Mouse (Mus musculus) MEL (cell line): ENCODE measurements at regions not wholly inside any gene's neighbourhood (a gene's known extent, or its start where the extent isn't known, plus 50 kb on each side); places are given as distances from the start of the nearest gene placed in this dataset.

Experiments used
- CTCF ChIP-seq, 3 experiments: IDR thresholded peaks in 2 of 3; conservative IDR thresholded peaks in 1 of 3; 2 replicates each; pipeline ENCODE4 v1.5.1; 2011 to 2012; ENCODE audit warnings: low read length in 3 of 3, low read depth in 2 of 3, mild to moderate bottlenecking in 2 of 3, improper control_type of control experiment in 1 of 3, inconsistent platforms in 1 of 3, mixed read lengths in 1 of 3, moderate library complexity in 1 of 3; ENCODE audit not compliant: control insufficient read depth in 1 of 3, insufficient read depth in 1 of 3, poor library complexity in 1 of 3, severe bottlenecking in 1 of 3
- EP300 ChIP-seq, 2 experiments: IDR thresholded peaks; 2 replicates each; pipeline ENCODE4 v1.6.1; 2011; ENCODE audit warnings: improper control_type of control experiment in 2 of 2, low read length in 2 of 2, low read depth in 1 of 2, mild to moderate bottlenecking in 1 of 2
- MAX ChIP-seq: IDR thresholded peaks from 2 replicates; pipeline ENCODE4 v1.6.1; 2011; ENCODE audit warnings: low read length, improper control_type of control experiment
- MXI1 ChIP-seq: IDR thresholded peaks from 2 replicates; pipeline ENCODE4 v1.6.1; 2011; ENCODE audit warnings: mild to moderate bottlenecking, low read depth, low read length, improper control_type of control experiment
- POLR2A ChIP-seq, 2 experiments: IDR thresholded peaks; 2 replicates each; pipeline ENCODE4 v1.6.1; 2011 to 2012; ENCODE audit warnings: low read length in 2 of 2, mild to moderate bottlenecking in 2 of 2, control low read depth in 1 of 2, improper control_type of control experiment in 1 of 2, low read depth in 1 of 2, moderate library complexity in 1 of 2; ENCODE audit not compliant: control insufficient read depth in 1 of 2, insufficient read depth in 1 of 2, poor library complexity in 1 of 2
- RAD21 ChIP-seq: IDR thresholded peaks from 2 replicates; pipeline ENCODE4 v1.6.1; 2011; ENCODE audit warnings: mild to moderate bottlenecking, low read depth, low read length, improper control_type of control experiment
- UBTF ChIP-seq: IDR thresholded peaks from 2 replicates; pipeline ENCODE4 v1.6.1; 2012; ENCODE audit warnings: low read depth, mild to moderate bottlenecking, inconsistent platforms, low read length, improper control_type of control experiment, moderate library complexity, borderline replicate concordance; ENCODE audit not compliant: insufficient read depth
- USF2 ChIP-seq, 2 experiments: IDR thresholded peaks; 2 replicates each; pipeline ENCODE4 v1.6.1; 2011 to 2012; ENCODE audit warnings: improper control_type of control experiment in 2 of 2, low read length in 2 of 2, borderline replicate concordance in 1 of 2, inconsistent platforms in 1 of 2, low read depth in 1 of 2, mild to moderate bottlenecking in 1 of 2; ENCODE audit not compliant: insufficient read depth in 1 of 2
- ZC3H11A ChIP-seq: IDR thresholded peaks from 2 replicates; pipeline ENCODE4 v1.6.1; 2012; ENCODE audit warnings: low read depth, mild to moderate bottlenecking, inconsistent platforms, low read length, improper control_type of control experiment
- ZKSCAN1 ChIP-seq: IDR thresholded peaks from 2 replicates; pipeline ENCODE4 v1.6.1; 2012; ENCODE audit warnings: low read depth, mild to moderate bottlenecking, inconsistent platforms, low read length, improper control_type of control experiment, moderate library complexity

DNA sequence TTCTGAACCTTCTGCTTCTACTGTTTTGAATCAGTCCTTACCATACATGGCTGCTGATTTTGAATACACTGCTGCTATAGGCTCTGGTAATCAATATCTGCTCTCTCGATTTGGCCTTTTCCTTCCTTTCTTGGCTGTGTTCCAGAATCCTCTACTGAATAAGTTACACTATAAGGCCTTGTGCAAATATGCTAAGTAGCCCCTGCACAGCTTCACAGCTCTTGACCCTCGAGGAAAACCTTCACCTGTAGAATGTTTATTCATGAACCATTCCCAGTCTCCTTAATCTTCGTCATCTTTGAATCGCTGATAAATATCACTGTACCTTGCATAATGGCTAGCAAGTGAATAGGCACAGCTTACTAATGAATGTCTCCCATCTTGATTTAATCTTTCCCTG lies 293.9 kb upstream of the Negr1 start:
- TF ChIP-seq MAX: no peak
- no peak for TF ChIP-seq MXI1
- TF ChIP-seq RAD21: no peak
- no peak for TF ChIP-seq ZKSCAN1
- no peak for TF ChIP-seq ZC3H11A
- TF ChIP-seq CTCF (IDR thresholded peaks at IDR 0.05 in 2 of 3, conservative IDR thresholded peaks at IDR 0.05 in 1 of 3; ENCODE audit: control insufficient read depth in 1 of 3, insufficient read depth in 1 of 3, low read depth in 2 of 3, low read length in 3 of 3, poor library complexity in 1 of 3, severe bottlenecking in 1 of 3): no peak
- no peak for TF ChIP-seq POLR2A (IDR thresholded peaks at IDR 0.05; ENCODE audit: control insufficient read depth in 1 of 2, insufficient read depth in 1 of 2, low read depth in 1 of 2, low read length in 2 of 2, poor library complexity in 1 of 2)
- TF ChIP-seq UBTF: no peak
- no peak for TF ChIP-seq EP300 (IDR thresholded peaks at IDR 0.05; ENCODE audit: low read depth in 1 of 2, low read length in 2 of 2)
- no peak for TF ChIP-seq USF2 (IDR thresholded peaks at IDR 0.05; ENCODE audit: borderline replicate concordance in 1 of 2, insufficient read depth in 1 of 2, low read depth in 1 of 2, low read length in 2 of 2)
